Mouse (Mus musculus): Measurements from ENCODE around the gene Ecpas. TPM values are rescaled to one million over a fixed set of nuclear protein-coding genes. Genes with fewer than 3 reads are reported as not detected.

Ecpas gene
- polyA plus RNA-seq (2016; fragmentation: Nextera tagmentation; extraction: Ambion mirVana) = 25.6 and 30.4 TPM in 2 replicates

DNA sequence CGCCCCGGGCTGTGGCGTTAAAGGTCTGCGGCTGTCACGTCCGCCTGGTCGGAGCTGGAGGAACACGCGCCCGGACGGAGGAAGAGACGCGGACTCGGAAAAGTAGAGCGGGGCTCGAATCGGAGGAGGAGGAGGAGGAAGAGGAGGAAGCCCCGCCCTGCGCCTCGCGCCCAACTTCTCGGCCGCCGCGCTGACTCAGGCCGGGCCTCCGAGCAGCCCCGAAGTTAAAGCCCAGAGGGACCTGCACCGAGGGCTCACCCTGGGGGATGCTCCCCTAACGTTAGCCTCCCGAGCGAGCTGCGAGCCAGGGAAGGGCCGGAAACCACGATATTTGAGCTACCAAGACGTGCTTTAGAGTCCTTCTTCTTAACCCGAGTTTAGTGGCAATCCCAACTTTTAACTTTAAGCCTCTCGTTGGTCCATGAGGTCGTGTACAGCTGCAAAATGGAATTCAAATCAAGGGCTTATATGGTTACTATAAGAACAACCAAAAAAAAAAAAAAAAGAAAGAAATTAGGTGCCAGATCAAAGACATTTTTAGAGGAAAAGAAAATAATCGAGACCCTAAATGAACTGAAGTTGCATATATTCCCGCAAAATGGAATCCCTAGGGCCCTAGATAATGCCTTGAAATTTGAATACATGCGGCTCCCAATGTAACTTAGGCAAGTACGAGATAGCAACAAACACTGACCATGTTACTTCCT lies at the start of gene Ecpas:
TSS of gene Ecpas (minus strand) at position 121 of the 707 bp plus-strand sequence.
- Histone ChIP-seq H3K9me3 (no peaks in the 10 kb centered on the region), H3K4me3 (peak within 1 kb of the TSS; percentile 98), H3K36me3 (no peaks in the 10 kb centered on the region), H3K27ac (peak within 1 kb of the TSS; percentile 99), H3K27me3 (ENCODE audit: insufficient read depth, poor library complexity, severe bottlenecking) (no peaks in the 10 kb centered on the region), H3K4me1 (peaks cover 12% of the 10 kb centered on the region)
- 4% methylated on average over 43 of the region's 43 CpGs for WGBS
- DNase-seq (ENCODE audit: low spot score) = peak; percentile 93

DNA sequence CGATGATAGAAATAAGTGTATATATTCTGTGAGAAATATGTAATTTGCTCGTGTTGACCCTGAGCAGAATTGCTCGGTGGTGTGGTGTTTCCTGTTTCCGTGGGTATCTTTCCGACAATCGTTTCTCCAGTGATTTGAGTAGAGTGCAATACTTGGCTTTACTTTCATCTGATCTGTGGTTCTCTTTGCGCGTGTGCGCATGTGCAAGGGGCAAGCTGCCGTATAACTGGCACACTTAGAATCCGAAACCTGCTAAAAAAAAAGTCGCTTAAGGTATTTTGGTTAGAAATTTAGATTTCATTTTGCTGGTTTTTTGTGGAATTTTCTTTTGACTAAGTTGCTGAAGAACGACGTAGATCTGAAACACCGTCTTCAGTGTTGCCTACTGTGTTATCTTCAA lies 49.2 kb upstream of the Ecpas start:
- Histone ChIP-seq H3K27me3 (ENCODE audit: insufficient read depth, poor library complexity, severe bottlenecking) (no peaks in the 10 kb centered on the region), H3K4me1 (no peaks in the 10 kb centered on the region), H3K36me3 (no peaks in the 10 kb centered on the region), H3K27ac (no peak overlapping the region), H3K4me3 (no peak overlapping the region), H3K9me3 (no peaks in the 10 kb centered on the region)
- no peak for DNase-seq (ENCODE audit: low spot score)
- 87% methylated on average over 15 of the region's 15 CpGs for WGBS

- 86% methylated on average over 11 of the region's 11 CpGs for WGBS
- peak; percentile 68 for DNase-seq (ENCODE audit: low spot score)
- H3K4me1 ChIP-seq = no peaks in the 10 kb centered on the region
- H3K9me3 ChIP-seq = no peaks in the 10 kb centered on the region
- H3K36me3 ChIP-seq = no peaks in the 10 kb centered on the region
- H3K27ac ChIP-seq = no peak overlapping the region
- H3K4me3 ChIP-seq = no peak overlapping the region
- H3K27me3 ChIP-seq (ENCODE audit: insufficient read depth, poor library complexity, severe bottlenecking) = no peaks in the 10 kb centered on the region
These were observed 40.1 kb upstream of the Ecpas start for GRCm38 (mm10) chr4:58952630-58953029.

DNA sequence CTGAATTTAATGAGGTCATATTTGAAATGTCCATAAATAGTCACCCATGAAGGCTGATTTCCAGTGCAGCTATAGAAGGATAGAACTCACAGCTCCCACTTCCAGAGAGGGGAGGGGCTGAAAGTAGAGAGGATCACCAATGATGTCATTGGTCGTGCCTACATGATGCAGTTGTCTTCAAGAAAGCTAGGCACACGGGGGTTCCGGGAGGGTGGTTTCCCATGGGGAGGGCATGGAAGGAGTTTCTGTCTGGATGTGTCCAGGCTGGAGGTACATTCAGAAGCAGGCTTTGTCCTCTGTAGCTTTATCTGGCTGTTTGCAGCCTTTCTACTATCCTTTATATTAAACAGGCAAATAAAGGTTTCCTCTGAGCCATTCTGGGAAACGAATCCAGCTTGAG lies 35.8 kb upstream of the Ecpas start:
- Histone ChIP-seq H3K27ac (no peak overlapping the region), H3K9me3 (no peaks in the 10 kb centered on the region), H3K4me3 (no peak overlapping the region), H3K27me3 (ENCODE audit: insufficient read depth, poor library complexity, severe bottlenecking) (peaks cover 26% of the 10 kb centered on the region), H3K36me3 (no peaks in the 10 kb centered on the region), H3K4me1 (peaks cover 4% of the 10 kb centered on the region; the same call in 1 of the 2 replicates)
- WGBS = 76% methylated on average over 4 of the region's 4 CpGs
- peak; percentile 56 for DNase-seq (ENCODE audit: low spot score)

DNA sequence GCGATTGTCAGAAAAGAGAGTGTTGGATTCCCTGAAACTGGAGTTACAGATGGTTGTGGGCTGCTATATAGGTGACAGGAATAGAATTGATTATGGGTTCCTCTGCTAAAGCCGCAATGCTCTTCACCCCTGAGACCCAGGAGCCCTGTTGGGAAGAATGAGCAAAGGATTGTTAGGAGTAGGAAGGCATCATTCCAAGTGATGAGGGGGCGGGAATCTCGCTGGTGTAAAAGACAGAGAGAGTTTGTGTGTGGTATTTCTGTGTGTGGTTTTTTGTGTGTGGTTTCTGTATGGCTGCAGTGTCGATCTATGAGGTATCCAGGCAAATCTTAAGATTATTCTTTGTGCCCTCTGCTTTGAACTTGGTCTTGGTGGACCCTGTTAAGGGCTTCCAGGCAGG lies 32.1 kb upstream of the Ecpas start:
- Histone ChIP-seq H3K4me1 (peaks cover 10% of the 10 kb centered on the region; the same call in 1 of the 2 replicates), H3K27ac (no peak overlapping the region), H3K27me3 (ENCODE audit: insufficient read depth, poor library complexity, severe bottlenecking) (peaks cover 33% of the 10 kb centered on the region), H3K36me3 (no peaks in the 10 kb centered on the region), H3K9me3 (no peaks in the 10 kb centered on the region), H3K4me3 (no peak overlapping the region)
- WGBS = 65% methylated on average over 5 of the region's 5 CpGs
- no peak for DNase-seq (ENCODE audit: low spot score)

GRCm38 (mm10) chr4:58944206-58944553 lies 31.6 kb upstream of the Ecpas start:
- no peak overlapping the region for H3K27ac ChIP-seq
- H3K9me3 ChIP-seq = no peaks in the 10 kb centered on the region
- H3K27me3 ChIP-seq (ENCODE audit: insufficient read depth, poor library complexity, severe bottlenecking) = peaks cover 33% of the 10 kb centered on the region
- DNase-seq (ENCODE audit: low spot score) = no peak
- peaks cover 10% of the 10 kb centered on the region; the same call in 1 of the 2 replicates for H3K4me1 ChIP-seq
- peak overlapping the region; percentile 80 for H3K4me3 ChIP-seq
- H3K36me3 ChIP-seq = no peaks in the 10 kb centered on the region
- 24% methylated on average over 6 of the region's 6 CpGs for WGBS

DNA sequence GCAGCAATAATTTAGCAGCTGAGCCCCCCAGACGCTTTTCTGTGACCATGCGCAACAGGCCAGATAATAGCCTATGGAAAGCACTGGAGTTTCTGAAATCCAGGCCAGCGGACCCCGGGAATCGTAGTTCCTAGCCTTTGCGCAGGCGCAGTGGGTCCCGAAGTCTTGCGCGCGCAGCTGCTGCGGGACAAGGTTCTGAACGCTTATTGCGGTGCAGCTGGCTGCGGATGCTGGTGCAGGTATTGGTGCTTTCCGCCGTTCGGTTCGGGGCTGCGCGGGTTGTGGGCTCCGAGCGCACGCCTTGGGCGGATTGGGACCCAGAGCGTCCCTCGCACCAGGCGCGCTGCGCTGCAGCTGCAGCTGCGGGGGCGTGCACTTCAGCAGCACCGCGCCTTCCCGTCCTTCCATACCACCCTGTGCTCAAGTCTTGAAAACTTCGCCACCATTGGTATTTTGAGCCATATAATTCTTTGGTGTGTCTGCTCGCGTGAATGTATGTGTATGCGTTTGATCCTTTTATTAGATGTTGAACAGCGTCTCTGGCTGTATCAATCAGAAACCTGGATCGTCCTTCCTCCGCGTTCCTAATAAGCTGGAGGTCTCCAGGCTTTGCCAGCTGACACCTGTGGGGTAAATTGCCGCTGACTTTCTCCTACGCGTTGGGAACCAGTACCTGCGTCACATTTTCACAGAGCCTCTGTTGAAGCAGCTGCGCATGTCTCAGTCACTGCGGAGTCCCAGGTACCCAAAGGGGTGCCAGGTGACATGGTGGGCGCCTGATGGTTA lies 31.1 kb upstream of the Ecpas start, which contains the start of gene Zkscan16:
TSS of gene Zkscan16 (plus strand) at position 209 of the 786 bp plus-strand sequence.
- Histone ChIP-seq H3K36me3 (no peaks in the 10 kb centered on the region), H3K27me3 (ENCODE audit: insufficient read depth, poor library complexity, severe bottlenecking) (peaks cover 33% of the 10 kb centered on the region), H3K4me3 (peak within 1 kb of the TSS; percentile 80), H3K27ac (peak within 1 kb of the TSS; percentile 82), H3K9me3 (no peaks in the 10 kb centered on the region), H3K4me1 (peaks cover 10% of the 10 kb centered on the region; the same call in 1 of the 2 replicates)
- WGBS = 2% methylated on average over 50 of the region's 50 CpGs
- DNase-seq (ENCODE audit: low spot score) = peak; percentile 85

- 73% methylated on average over 4 of the region's 4 CpGs for WGBS
- no peak for DNase-seq (ENCODE audit: low spot score)
- no peaks in the 10 kb centered on the region for H3K9me3 ChIP-seq
- H3K27ac ChIP-seq = peak overlapping the region; percentile 82; the same call in 1 of the 2 replicates
- H3K36me3 ChIP-seq = no peaks in the 10 kb centered on the region
- peak overlapping the region; percentile 80 for H3K4me3 ChIP-seq
- H3K27me3 ChIP-seq (ENCODE audit: insufficient read depth, poor library complexity, severe bottlenecking) = peaks cover 33% of the 10 kb centered on the region
- peaks cover 10% of the 10 kb centered on the region; the same call in 1 of the 2 replicates for H3K4me1 ChIP-seq
These were observed 30.4 kb upstream of the Ecpas start for GRCm38 (mm10) chr4:58942942-58943341.

DNA sequence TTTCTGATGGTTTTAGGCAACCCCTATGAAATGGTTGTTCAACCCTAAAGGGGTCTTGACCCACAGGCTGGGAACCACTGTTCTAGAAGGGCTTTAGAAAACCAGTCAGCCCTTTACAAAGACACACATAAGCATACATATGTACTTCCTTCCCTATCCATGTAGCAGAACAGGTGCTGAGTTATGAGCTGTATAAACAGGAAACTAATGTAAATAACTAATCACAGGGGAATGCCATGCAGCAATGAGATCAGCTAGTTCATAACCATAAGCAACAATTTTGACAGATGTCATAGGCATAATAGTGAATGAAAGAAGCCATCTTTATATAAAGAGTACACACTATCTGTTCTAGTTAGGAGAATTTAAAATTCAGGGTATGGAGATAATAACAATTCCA lies 29.1 kb upstream of the Ecpas start:
- peaks cover 10% of the 10 kb centered on the region; the same call in 1 of the 2 replicates for H3K4me1 ChIP-seq
- no peaks in the 10 kb centered on the region for H3K9me3 ChIP-seq
- no peak for DNase-seq (ENCODE audit: low spot score)
- H3K36me3 ChIP-seq = no peaks in the 10 kb centered on the region
- H3K4me3 ChIP-seq = no peak overlapping the region
- peaks cover 33% of the 10 kb centered on the region for H3K27me3 ChIP-seq (ENCODE audit: insufficient read depth, poor library complexity, severe bottlenecking)
- H3K27ac ChIP-seq = no peak overlapping the region

DNA sequence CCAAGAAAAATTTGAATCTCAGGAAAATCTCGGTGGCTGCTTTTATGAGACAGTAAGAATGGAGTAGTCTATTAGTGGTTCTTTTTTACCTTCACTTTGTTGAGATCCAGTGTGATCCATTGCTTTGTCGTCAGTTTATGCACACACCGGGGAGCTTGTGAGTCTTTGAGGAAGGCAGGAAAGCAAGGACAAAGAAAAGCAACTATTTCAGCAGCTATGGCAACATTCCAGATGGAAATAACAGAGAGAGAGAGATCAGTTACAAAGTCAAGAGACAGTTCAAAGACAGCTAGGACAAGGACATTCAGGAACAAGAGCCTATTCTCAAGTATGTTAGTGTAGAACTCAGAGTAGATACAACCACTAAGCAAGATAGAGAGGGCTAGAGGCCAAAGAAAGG lies 23.3 kb upstream of the Ecpas start:
- Histone ChIP-seq H3K4me1 (peaks cover 6% of the 10 kb centered on the region), H3K27me3 (ENCODE audit: insufficient read depth, poor library complexity, severe bottlenecking) (no peaks in the 10 kb centered on the region), H3K36me3 (no peaks in the 10 kb centered on the region), H3K27ac (no peak overlapping the region), H3K9me3 (no peaks in the 10 kb centered on the region), H3K4me3 (no peak overlapping the region)
- DNase-seq (ENCODE audit: low spot score) = no peak
- WGBS = 71% methylated on average over 3 of the region's 3 CpGs

GRCm38 (mm10) chr4:58934746-58935476 lies 22.4 kb upstream of the Ecpas start:
- no peak overlapping the region for H3K27ac ChIP-seq
- H3K4me3 ChIP-seq = no peak overlapping the region
- DNase-seq (ENCODE audit: low spot score) = peak; percentile 74
- no peaks in the 10 kb centered on the region for H3K27me3 ChIP-seq (ENCODE audit: insufficient read depth, poor library complexity, severe bottlenecking)
- 37% methylated on average over 15 of the region's 15 CpGs for WGBS
- peaks cover 6% of the 10 kb centered on the region for H3K4me1 ChIP-seq
- H3K9me3 ChIP-seq = no peaks in the 10 kb centered on the region
- H3K36me3 ChIP-seq = no peaks in the 10 kb centered on the region

- 70% methylated on average over 4 of the region's 4 CpGs for WGBS
- Histone ChIP-seq H3K27me3 (ENCODE audit: insufficient read depth, poor library complexity, severe bottlenecking) (no peaks in the 10 kb centered on the region), H3K27ac (no peak overlapping the region), H3K36me3 (no peaks in the 10 kb centered on the region), H3K4me1 (peaks cover 6% of the 10 kb centered on the region), H3K9me3 (no peaks in the 10 kb centered on the region), H3K4me3 (no peak overlapping the region)
- peak; percentile 33 for DNase-seq (ENCODE audit: low spot score)
These were observed 21.8 kb upstream of the Ecpas start for GRCm38 (mm10) chr4:58934308-58934707.

GRCm38 (mm10) chr4:58932541-58932940 lies 20.0 kb upstream of the Ecpas start:
- no peaks in the 10 kb centered on the region for H3K27me3 ChIP-seq (ENCODE audit: insufficient read depth, poor library complexity, severe bottlenecking)
- H3K36me3 ChIP-seq = no peaks in the 10 kb centered on the region
- DNase-seq (ENCODE audit: low spot score) = no peak
- peaks cover 6% of the 10 kb centered on the region for H3K4me1 ChIP-seq
- H3K9me3 ChIP-seq = no peaks in the 10 kb centered on the region
- 82% methylated on average over 6 of the region's 6 CpGs for WGBS
- H3K27ac ChIP-seq = no peak overlapping the region
- no peak overlapping the region for H3K4me3 ChIP-seq

Data from heart, embryonic 10.5 days (tissue).